Mouse (Mus musculus): Measurements from ENCODE around the gene Slc2a5.

DNA sequence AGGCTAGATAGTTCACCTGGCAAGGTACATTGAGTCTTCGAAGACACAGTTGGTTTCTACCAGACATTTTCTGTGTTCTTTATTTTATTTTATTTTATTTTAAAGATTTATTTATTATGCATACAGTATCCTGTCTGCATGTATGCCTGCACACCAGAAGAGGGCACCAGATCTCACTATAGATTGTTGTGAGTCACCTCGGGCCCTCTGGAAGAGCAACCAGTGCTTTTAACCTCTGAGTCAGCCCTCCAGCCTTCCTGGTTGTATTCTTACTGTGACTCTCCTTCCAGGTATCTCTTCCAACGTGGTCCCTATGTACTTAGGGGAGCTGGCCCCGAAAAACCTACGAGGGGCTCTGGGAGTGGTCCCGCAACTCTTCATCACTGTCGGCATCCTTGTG, 16.2 kb downstream of the Slc2a5 start:
- no peak for TF ChIP-seq CTCF (IDR thresholded peaks at IDR 0.05; ENCODE audit: insufficient read depth, low read length)
- TF ChIP-seq POLR2A (IDR thresholded peaks at IDR 0.05; ENCODE audit: borderline replicate concordance, extremely low read depth, low read depth, low read length): no peak
